Mouse (Mus musculus) left cerebral cortex, postnatal 36 days (tissue): ENCODE results near the gene Capn1. TPM values are rescaled to one million over a fixed set of nuclear protein-coding genes. Genes with fewer than 3 reads are reported as not detected.

Source experiments
- DNase-seq, 2 experiments: peaks; one replicate each; pipeline ENCODE4 v3.0.0; 2021 to 2022; ENCODE audit warnings: low spot score in 2 of 2, mixed read lengths in 1 of 2
- intact Hi-C: fragments of 180-260 bp; cut with DNase I; formaldehyde crosslinking; loops from one replicate; pipeline ENCODE4 v1.15.1; 2025
- total RNA-seq, 2 experiments: library from RNA; stranded (reverse); gene quantifications; 2 replicates each; pipeline ENCODE4 v1.2.3; 2021

Gene Capn1
- total RNA-seq, 2 experiments from 2014 or later: 19.6 to 20.9 TPM

DNA sequence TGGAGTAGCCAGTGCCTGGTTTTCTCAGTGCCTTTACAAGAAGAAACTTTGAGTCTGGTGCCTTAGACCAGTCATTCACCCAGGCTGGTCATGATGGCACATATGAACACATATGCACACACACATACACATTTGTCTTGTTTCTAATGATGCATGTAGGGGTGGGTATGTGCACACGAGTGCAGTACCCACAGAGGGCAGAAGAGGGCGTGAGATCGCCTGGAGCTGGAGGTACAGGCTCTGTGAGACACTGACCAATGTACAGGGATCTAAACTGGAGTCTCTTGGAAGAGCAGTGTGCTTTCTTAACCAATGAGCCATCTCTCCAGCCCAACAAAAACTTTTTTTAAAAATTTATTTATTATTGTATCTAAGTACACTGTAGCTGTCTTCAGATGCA, 17.5 kb downstream of the Capn1 start:
- DNase-seq: no peak
- intact Hi-C loops: no loop called here

GRCm38 (mm10) chr19:5994711-5995110, 21.0 kb downstream of the Capn1 start:
- intact Hi-C loops: no loop called here

GRCm38 (mm10) chr19:5992012-5992411, 23.7 kb downstream of the Capn1 start:
- intact Hi-C loops: no loop called here
- no peak for DNase-seq

More at GRCm38 (mm10) chr19:5994711-5995110, 21.0 kb downstream of the Capn1 start:
- DNase-seq: no peak

GRCm38 (mm10) chr19:5991467-5991866, 24.2 kb downstream of the Capn1 start:
- DNase-seq: no peak
- intact Hi-C loops: no loop called here

- DNase-seq: no peak
- intact Hi-C loops: no loop called here
Measured at GRCm38 (mm10) chr19:5990921-5991320, 24.8 kb downstream of the Capn1 start.

DNA sequence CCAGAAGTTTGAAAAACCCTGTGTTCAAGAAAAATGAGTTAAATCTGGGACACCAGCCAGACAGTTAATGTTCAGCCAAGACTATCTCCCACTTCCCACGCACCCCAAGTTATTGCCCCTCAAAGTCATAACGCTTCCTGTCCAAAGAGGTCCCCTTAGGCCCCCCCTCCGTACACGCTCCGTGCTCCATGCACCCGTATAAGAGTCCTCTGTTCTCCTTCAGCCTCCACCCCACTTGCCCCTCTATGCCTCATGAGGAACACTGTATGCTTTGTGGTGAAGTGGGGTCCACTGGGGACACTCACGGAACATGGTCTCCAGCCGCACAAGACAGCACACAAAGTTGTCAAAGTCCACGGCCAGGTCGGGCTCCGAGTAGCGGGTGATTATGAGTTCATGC, 25.7 kb downstream of the Capn1 start:
- DNase-seq: no peak
- intact Hi-C loops: no loop called here

DNA sequence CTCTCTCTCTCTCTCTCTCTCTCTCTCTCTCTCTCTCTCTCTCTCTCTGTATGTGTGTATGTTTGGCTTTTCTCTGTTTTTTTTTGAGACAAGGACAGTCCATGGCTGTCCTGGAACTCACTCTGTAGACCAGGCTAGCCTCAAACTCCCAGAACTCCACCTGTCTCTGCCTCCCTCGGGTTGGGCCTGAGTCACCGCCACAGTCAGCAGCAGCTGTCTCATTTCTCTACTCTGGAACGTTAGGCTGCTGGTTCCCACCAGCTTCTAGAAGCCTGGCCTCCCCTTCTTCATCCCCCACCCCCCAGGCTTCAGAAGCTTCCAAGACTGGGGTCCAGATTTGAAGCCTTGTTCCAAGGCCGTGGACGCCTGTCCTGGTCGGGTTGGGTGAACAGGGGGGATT, 26.1 kb downstream of the Capn1 start:
- no peak for DNase-seq
- intact Hi-C loops: no loop called here

GRCm38 (mm10) chr19:5988815-5989452, 26.8 kb downstream of the Capn1 start:
- peak in 1 of 2 experiments; percentile 17 for DNase-seq
- intact Hi-C loops: no loop called here

- DNase-seq: no peak
- intact Hi-C loops: no loop called here
Measured at GRCm38 (mm10) chr19:5988027-5988814, 27.5 kb downstream of the Capn1 start.

DNA sequence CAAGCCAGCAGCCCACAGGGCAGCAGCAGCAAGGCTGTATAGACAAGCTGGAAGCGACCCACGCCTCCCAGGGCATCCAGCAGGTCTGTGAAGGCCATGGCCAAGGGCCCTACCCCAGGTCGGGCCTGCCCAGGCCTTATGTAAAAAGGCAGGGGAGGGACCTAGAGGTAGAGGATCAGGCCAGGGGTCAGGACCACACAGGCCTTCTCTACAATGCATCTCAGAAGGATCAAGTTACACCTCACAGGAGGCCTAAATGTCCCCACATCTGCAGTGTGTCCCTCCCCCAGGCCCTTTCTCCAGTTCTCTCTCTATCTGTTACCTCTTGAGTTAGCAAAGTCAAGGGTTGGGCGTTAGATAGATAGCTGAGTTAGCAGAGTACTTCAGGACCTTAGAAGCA, 29.7 kb downstream of the Capn1 start, which contains the start of gene Slc22a20:
Gene Slc22a20 (minus strand): TSS at position 101 of the 400 bp plus-strand sequence.
- intact Hi-C loops: no loop called here
- no peak for DNase-seq

DNA sequence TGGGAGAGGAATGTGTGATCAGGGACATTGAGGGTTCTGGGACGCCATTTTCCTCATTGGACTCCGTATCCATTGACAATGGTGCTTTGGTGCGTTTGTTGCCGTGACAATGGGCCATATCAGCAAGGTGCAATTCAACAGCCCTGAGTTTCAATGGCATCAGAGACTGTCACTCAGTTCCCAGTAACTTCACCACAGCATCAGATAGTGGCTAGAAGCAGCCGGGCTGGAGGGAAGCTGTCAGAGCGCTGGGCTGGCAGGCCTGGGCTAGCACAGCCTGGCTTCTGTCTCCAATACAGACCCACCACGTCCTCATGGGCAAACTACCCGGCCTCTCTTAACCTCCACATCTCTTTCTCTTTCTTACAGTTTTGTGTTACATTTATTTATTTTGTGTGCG, 35.2 kb downstream of the Capn1 start:
- intact Hi-C loops: no loop called here
- DNase-seq: no peak

- no peak for DNase-seq
- intact Hi-C loops: no loop called here
Measured at GRCm38 (mm10) chr19:5977717-5978116, 38.0 kb downstream of the Capn1 start.

GRCm38 (mm10) chr19:5975676-5976075, 40.0 kb downstream of the Capn1 start:
- intact Hi-C loops: no loop called here

GRCm38 (mm10) chr19:5975112-5975511, 40.6 kb downstream of the Capn1 start:
- DNase-seq: no peak
- intact Hi-C loops: no loop called here

More at GRCm38 (mm10) chr19:5975676-5976075, 40.0 kb downstream of the Capn1 start:
- no peak for DNase-seq

DNA sequence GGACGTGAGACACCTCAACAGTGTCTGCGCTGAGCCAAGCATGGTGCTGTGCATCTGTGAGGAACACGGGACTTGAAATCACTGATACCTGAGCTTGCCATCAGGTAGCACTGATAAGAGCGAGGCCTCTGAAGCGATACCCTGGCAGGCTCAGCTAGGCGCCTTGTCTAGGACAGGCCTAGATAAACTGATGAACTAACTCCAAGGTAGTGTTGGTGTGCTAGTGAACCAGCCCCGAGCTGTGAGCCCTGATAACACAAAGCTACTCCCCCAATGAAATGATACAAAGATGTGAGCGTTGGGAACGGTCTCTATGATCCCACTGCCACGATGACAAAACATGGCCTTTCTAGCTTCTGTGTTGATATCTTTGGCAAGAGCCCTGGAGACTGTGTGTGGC, 48.0 kb downstream of the Capn1 start:
- DNase-seq: no peak
- intact Hi-C loops: no loop called here

DNA sequence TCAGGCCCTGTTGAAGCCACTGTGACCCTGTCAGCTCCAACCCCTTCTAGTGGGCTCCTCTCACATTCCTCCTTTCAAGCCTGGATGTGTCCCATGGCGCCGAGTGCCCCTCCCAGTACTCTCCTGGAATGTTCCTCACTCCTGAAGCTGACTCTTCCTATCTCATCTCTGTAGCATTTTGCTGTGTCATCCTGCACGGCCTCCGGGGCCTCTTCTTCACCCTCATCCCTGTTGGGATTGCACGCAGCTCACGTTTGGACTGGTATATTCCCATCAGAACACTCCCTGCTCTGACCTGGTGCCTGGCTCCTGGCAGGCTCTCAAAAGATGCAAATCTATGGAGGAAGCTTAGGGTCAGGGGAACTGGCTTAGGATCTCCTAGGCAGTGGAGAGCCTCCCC, 48.9 kb downstream of the Capn1 start:
- DNase-seq: no peak
- intact Hi-C loops: no loop called here

DNA sequence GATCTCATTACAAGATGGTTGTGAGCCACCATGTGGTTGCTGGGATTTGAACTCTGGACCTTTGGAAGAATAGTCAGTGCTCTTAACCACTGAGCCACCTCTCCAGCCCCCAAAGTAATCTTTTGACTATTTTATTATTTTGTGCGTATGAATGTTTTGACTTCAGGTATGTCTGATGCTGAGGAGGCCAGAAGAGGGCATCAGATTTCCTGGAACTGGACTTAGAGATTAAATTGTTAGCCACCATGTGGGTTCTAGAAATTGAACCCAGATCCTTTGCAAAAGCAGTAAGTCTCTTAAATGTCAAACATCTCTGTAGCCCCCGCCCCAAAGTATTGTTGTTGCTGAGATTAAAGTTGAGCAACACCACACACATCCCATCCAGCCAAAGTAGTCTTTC, 49.8 kb downstream of the Capn1 start:
- DNase-seq: no peak
- intact Hi-C loops: loop anchor here (1.0 to 2.0 kb wide), 2 partner anchors 52 to 79 kb away; no protein-coding TSS in a partner anchor

DNA sequence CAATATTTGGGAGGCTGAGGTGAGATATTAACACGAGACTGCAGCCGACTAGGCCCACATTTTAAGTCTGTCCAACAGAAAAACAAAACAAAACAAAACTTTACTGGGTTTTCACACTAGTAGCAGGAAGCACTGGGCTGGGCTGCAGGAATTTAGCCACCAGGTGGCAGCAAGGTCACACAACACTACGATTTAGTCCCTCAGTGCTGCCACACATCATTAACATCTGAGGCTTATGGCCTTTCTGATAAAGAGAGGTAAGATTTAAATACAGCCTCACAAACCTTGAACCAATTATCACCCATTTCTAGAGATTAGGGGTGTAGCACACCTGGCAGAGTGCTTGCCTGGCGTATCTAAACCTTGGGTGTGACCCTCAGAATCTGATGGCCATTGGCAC, 50.4 kb downstream of the Capn1 start:
- intact Hi-C loops: loop anchor here (1.0 to 2.0 kb wide), 2 partner anchors 53 to 80 kb away; no protein-coding TSS in a partner anchor
- peak; percentile 35 to 38 for DNase-seq

GRCm38 (mm10) chr19:5964804-5965203, 50.9 kb downstream of the Capn1 start:
- no peak for DNase-seq
- intact Hi-C loops: loop anchor here (1.0 to 2.0 kb wide), 2 partner anchors 53 to 80 kb away; no protein-coding TSS in a partner anchor

DNA sequence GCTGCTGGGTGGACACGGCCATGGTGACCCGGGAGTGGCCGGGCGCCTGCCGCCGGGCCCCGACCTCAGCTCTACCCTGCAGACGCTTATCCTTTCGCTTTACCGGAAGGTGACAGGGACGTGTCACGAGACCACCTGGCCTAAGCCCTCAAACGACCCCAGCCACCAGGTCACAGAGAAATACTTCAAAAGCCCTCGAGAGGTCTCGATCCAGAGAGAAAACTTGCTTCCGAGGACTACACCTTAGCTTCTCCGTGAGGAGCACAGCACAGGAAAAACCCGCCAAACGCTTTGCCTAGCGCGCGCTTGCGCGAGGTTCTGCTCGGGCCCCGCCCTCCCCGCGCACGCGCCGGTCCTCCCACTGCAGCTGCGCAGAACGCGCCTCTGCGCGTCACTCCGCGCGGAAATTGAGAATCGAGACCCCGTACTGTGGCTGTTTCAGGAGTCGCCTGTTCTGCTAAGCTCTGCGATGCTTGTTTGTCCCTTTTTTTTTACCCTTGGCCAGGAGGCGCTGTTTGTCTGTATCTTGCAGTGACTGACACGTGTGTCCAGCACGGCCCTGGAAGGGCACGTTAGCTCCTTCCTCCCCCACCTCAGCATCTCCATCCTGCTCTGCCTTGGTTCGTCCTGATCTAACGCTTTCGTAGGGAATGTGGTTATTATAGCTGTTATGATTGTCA, 51.7 kb downstream of the Capn1 start, which contains the start of gene Pola2:
Gene Pola2 (minus strand): TSS at position 320 of the 680 bp plus-strand sequence.
- DNase-seq: peak; percentile 88 to 90
- intact Hi-C loops: loop anchor here (2.0 kb wide), 1 partner anchor 81 kb away; no protein-coding TSS in a partner anchor
